10 mouse cellular contexts compared by ENCODE assay signal in genomic region chrX:10070689-10071088, GRCm38 (mm10). TPM values are rescaled to one million over a fixed set of nuclear protein-coding genes. Genes with fewer than 3 reads are reported as not detected.
DNase-seq lines count a peak whose midpoint lies in the region; ATAC-seq and TF ChIP-seq lines count a peak whose summit lies in the region.
"Had no signal": no experiment of that assay in that cellular context is flagged by ENCODE, and none has a peak within 500 bp of the region (broad histone marks: within the 10 kb centered on the region; RNA-seq: fewer than 3 reads in every experiment).

No protein-coding gene starts in this region.

- no peak for TF ChIP-seq EP300 in heart, postnatal 0 days (IDR thresholded peaks at IDR 0.05; ENCODE audit: low read depth)

- H3K4me1 ChIP-seq in heart, postnatal 0 days (ENCODE audit: control insufficient read depth, insufficient read depth), result no peaks in the 10 kb centered on the region
- no peaks in the 10 kb centered on the region for H3K4me1 ChIP-seq in midbrain, embryonic 15.5 days
- no peaks in the 10 kb centered on the region for H3K4me1 ChIP-seq in heart, embryonic 11.5 days (ENCODE audit: control insufficient read depth, insufficient read depth, low read length)
- H3K4me1 ChIP-seq: heart, embryonic 15.5 days had no signal

- H3K4me3 ChIP-seq in heart, postnatal 0 days (ENCODE audit: low read depth, low read length), result no peak overlapping the region
- H3K4me3 ChIP-seq in midbrain, embryonic 15.5 days, result no peak overlapping the region
- H3K4me3 ChIP-seq in heart, embryonic 11.5 days (ENCODE audit: low read depth, low read length), result no peak overlapping the region
- H3K4me3 ChIP-seq: heart, embryonic 15.5 days had no signal

- no peaks in the 10 kb centered on the region for H3K27me3 ChIP-seq in heart, postnatal 0 days (ENCODE audit: control insufficient read depth, insufficient read depth, low read length)
- H3K27me3 ChIP-seq in midbrain, embryonic 15.5 days (replicated peaks), result no peaks in the 10 kb centered on the region
- no peaks in the 10 kb centered on the region; the same call in 1 of the 2 replicates for H3K27me3 ChIP-seq in heart, embryonic 11.5 days (ENCODE audit: control insufficient read depth, insufficient read depth, low read length)
- H3K27me3 ChIP-seq: heart, embryonic 15.5 days had no signal

- DNase-seq in heart, postnatal 0 days (ENCODE audit: low spot score), result peak; percentile 8
- DNase-seq in heart, adult 11 months, result no peak
- DNase-seq in MN1 (ENCODE audit: low spot score), result peak; percentile 41
- DNase-seq in cerebellum, postnatal 36 days, result peak; percentile 12 to 38
- DNase-seq in layer of hippocampus, adult 11-12 months (ENCODE audit: low spot score), result peak; percentile 29
- DNase-seq in thymus, adult 18-20 months, result no peak

- no peaks in the 10 kb centered on the region for H3K9me3 ChIP-seq in heart, postnatal 0 days (replicated peaks; ENCODE audit: control insufficient read depth, low read length)
- H3K9me3 ChIP-seq in midbrain, embryonic 15.5 days, result no peaks in the 10 kb centered on the region
- no peaks in the 10 kb centered on the region for H3K9me3 ChIP-seq in heart, embryonic 11.5 days (replicated peaks; ENCODE audit: control insufficient read depth, low read length)
- H3K9me3 ChIP-seq: heart, embryonic 15.5 days had no signal

- peak; percentile 48 for TF ChIP-seq CTCF in heart, postnatal 0 days (IDR thresholded peaks at IDR 0.05; ENCODE audit: low read depth)

- WGBS in heart, postnatal 0 days, result 13% methylated on average over 6 of the region's 6 CpGs
- 27% methylated on average over 6 of the region's 6 CpGs for WGBS in midbrain, embryonic 15.5 days
- WGBS in heart, embryonic 11.5 days (ENCODE audit: insufficient replicate concordance), result 18% methylated on average over 6 of the region's 6 CpGs

- ATAC-seq in heart, postnatal 0 days (ENCODE audit: insufficient read depth, low read depth), result no peak
- peak; percentile 88 for ATAC-seq in midbrain, embryonic 15.5 days (replicated peaks)
- no peak for ATAC-seq in heart, embryonic 11.5 days (replicated peaks; ENCODE audit: insufficient number of reproducible peaks, low FRiP score, low TSS enrichment)

- no peak overlapping the region for H3K27ac ChIP-seq in heart, postnatal 0 days (ENCODE audit: low read depth)
- no peak overlapping the region for H3K27ac ChIP-seq in midbrain, embryonic 15.5 days
- H3K27ac ChIP-seq in heart, embryonic 11.5 days (ENCODE audit: low read depth, low read length), result no peak overlapping the region
- H3K27ac ChIP-seq: heart, embryonic 15.5 days; macrophage had no signal

- H3K4me2 ChIP-seq in heart, postnatal 0 days (ENCODE audit: low read depth, low read length), result no peak overlapping the region
- H3K4me2 ChIP-seq in midbrain, embryonic 15.5 days, result no peak overlapping the region
- no peak overlapping the region for H3K4me2 ChIP-seq in heart, embryonic 11.5 days
- H3K4me2 ChIP-seq: heart, embryonic 15.5 days had no signal

- H3K9ac ChIP-seq in heart, postnatal 0 days (replicated peaks; ENCODE audit: low read depth, low read length), result no peak overlapping the region
- no peak overlapping the region for H3K9ac ChIP-seq in midbrain, embryonic 15.5 days
- H3K9ac ChIP-seq in heart, embryonic 11.5 days (ENCODE audit: low read depth, low read length), result no peak overlapping the region
- H3K9ac ChIP-seq: heart, embryonic 15.5 days had no signal

- H3K36me3 ChIP-seq in heart, postnatal 0 days (replicated peaks; ENCODE audit: control insufficient read depth, insufficient read depth, low read length), result no peaks in the 10 kb centered on the region
- H3K36me3 ChIP-seq in midbrain, embryonic 15.5 days (replicated peaks), result no peaks in the 10 kb centered on the region
- H3K36me3 ChIP-seq in heart, embryonic 11.5 days (ENCODE audit: control insufficient read depth, insufficient read depth, low read length), result no peaks in the 10 kb centered on the region
- H3K36me3 ChIP-seq: heart, embryonic 15.5 days had no signal

RNA-seq across cellular contexts. Expression of gene Srpx, which starts 46.8 kb away (rescaled TPM):
- total RNA-seq in heart, postnatal 0 days (2014; rRNA removed; ENCODE audit: low replicate concordance), result 10.2 and 10.8 TPM in 2 replicates
- 8.9 and 12.5 TPM in 2 replicates for polyA plus RNA-seq in heart, postnatal 0 days (2015; fragmentation: Nextera tagmentation; extraction: Ambion mirVana)
- polyA plus RNA-seq in midbrain, embryonic 15.5 days (2015; fragmentation: Nextera tagmentation; extraction: Ambion mirVana), result 2.1 and 3.6 TPM in 2 replicates
- polyA plus RNA-seq in heart, embryonic 11.5 days (2014; fragmentation: Nextera tagmentation; extraction: Ambion mirVana), result 4.2 and 4.5 TPM in 2 replicates
- polyA plus RNA-seq: macrophage had no signal

Comparison
In these comparisons a context has a peak if more than half of its experiments do, and no peak if none do; other contexts are left out.
1. DNase-seq: peak in heart, postnatal 0 days (single experiment), MN1 (single experiment), cerebellum, postnatal 36 days (2 of 2) and layer of hippocampus, adult 11-12 months (single experiment); none in heart, adult 11 months (single experiment) and thymus, adult 18-20 months (0 of 2).